Mouse (Mus musculus) fat pad, adult 2 months (tissue): ENCODE results near the gene Mtg1.

Experiments
- DNase-seq: peaks from one replicate; pipeline ENCODE4 v3.0.0-alpha.2; 2011; ENCODE audit warnings: low read depth, low spot score; ENCODE audit errors: extremely low read depth

Gene Mtg1

DNA sequence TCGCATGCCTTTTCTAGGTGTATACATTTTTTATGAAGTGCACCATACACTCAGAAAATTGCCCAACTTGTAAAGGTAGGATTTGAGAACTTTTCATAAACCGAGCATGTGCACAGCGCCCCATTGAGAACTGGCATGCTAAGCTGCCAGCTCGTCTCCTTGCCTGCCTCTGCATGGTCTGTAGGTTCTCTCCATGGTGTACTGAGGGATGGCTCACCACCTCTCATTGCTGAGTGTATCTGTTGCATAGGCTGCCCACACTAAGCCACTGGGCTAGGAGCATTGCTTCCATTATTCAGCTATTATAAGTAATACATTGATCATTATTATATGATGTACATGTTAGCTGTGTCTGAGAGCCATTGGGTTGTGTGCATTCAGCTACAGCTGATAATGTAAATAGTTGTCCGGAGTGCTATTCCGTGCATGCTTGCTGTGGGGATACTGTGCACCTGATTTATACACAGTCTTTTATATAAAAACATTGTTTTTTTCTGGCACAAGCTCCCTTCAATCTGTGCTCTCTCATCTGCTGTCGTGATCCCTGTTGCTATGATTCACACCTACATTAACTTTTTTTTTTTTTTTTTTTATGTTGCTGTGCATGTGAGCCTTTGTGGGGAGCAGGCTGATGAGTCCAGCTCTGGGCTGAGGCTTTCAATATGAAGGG, 50.5 kb downstream of the Mtg1 start:
- no peak for DNase-seq

DNA sequence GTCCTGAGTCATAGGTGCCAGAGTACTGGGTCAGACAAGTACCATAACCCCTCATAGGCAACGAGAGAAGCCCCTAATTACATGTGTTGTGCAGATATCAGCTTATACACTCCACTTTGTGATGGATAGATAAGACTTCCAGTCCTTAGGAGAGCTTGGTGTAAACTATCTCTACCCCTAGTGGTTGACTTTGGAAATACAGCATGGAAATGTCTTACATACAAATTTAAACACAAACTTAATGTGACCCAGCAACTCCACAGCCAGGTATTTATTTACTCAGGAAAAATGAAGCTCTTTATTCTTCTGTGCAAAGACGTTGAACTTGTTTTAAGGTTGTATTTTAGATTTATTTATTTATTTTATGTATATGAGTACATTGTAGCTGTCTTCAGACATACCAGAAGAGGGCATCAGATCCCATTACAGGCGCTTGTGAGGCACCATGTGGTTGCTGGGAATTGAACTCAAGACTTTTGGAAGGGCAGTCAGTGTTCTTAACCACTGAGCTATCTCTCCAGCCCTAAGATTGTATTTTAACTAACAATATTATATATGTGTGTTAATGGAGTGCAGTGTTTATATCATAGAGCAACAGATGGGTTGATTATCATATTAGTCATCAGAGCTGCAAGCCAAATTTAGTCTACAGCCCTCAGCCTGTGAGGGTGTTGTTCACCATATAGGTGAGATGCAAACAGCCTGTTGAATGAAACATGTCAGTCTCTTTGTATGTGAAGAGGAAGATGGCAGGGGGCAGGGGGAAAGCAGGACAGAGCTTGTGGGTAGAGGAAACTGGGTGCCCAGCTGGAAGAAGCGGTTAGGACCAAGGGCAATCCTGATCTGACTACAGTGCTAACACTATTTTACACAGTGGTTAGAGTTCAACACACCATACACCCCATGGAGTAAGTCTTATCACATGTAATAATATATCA, 51.3 kb downstream of the Mtg1 start:
- no peak for DNase-seq

DNA sequence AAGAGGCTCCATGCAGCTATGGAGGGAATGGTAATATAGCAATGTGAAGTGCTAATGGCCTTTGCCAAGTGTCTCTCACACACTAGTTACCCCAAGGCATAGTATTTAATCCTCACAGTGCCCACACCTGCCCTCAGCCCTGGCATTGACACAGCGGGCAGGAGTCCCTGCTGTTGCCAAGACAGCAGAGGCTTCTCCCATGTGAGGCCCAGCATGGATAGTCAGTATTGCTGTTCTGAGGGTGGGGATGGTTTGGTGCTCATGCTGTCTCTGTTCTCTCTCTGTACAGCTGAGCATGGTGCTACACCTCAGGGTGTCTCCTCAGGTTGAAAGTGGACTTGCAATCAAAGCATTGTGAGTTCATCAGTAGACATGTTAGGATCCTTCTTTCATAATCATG, 53.1 kb downstream of the Mtg1 start:
- DNase-seq: no peak

DNA sequence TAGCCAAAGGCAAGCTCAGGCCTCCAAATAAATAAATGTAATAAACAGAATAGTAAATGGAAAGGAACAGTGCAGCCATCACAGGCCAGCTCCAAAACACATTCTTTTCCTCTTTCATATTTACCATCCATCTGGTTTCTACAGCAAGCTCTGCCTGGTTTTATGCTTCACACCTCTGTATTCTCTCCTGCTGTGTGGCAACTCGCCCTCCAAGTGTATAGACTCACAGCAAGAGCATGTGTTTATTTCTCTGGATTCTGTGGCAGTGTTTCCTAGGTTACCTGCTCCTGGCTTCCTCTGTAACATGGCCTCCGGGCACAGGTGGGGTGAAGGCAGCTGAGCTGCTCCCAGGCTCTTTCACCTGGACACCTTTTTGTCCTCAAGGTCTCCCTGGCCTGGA, 55.1 kb downstream of the Mtg1 start:
- DNase-seq: no peak

DNA sequence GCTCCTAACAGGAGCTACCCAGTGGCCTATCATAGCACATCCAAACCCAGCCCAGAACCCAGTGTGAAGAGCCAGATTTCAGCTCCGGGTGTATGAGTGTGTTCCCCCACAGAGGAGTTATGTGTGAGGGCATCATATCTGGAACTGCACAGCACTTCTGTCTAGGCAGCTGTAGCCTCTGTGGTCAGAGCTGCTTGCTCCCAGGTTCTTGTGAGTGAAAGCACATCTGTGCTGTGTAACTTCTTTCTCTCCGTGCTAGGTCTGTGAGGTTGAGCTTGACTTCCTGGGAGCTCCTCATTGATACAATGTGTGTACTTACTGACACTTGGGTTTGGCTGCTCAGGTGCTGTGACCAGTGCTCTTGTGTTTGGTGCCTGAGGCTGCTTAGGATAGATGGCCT, 55.5 kb downstream of the Mtg1 start:
- DNase-seq: no peak

DNA sequence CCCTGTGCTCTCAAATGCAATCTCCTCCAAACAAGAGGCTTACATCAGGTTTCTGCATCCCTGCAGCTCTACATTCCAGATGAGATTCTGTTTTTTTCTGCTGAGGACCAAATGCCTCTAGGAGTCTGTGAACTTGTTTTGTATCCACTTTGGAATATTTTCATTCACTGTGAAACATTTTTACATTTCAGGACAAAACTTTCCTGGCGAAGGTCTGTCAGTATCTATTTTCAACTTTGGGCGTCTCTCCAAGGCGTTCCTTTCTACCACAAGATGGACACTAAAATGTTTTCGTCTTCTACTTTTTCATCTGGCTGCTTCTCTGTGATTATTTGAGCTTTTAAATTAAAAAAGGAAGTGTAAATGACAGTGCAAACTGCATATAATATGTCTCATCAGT, 56.7 kb downstream of the Mtg1 start:
- no peak for DNase-seq

DNA sequence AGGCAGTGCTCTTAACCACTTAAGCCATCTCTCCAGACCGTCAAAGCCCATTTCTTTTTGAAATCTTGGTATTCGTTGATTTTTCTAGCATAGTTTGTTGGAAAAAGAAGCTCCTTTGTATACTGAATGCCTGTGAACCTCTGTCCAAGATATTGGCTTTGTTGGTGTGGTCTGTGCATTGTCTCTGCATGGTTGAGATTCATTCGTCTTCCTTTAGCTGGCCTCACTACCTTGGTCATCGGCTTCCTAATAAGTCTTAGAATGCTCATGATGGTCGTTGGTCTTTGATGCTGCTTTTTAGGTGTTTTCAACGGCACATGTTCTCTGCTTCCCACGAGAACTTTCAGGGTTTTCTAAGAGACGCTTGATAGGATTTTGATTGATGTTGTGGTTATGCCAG, 58.6 kb downstream of the Mtg1 start:
- no peak for DNase-seq
